Mouse (Mus musculus): ENCODE data around the gene Gnai2. TPM values are rescaled to one million over a fixed set of nuclear protein-coding genes. Genes with fewer than 3 reads are reported as not detected.

Gnai2 gene
- polyA plus RNA-seq, 1 experiment from 2014 or later: 299 TPM

DNA sequence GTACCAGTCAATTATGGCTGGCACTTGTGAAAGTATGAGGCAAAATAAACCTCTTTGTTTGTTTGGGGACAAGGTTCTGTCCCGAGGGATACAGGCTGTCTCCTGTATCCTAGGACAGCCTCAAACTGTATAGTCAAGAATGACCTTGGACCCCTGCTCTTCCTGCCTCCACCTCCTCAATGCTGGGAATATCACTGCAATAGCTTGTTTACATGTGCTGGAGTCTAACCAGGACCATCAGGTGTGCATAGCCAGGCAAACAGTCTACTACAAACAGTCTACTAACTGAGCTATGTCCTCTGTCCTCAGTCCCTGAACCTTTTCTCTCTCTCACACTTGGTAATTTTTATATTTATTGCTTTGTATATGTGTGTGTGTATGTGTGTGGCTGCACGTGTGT is 18.3 kb upstream of the Gnai2 start:
- 94% methylated on average over 2 of the region's 2 CpGs for WGBS

GRCm38 (mm10) chr9:107650708-107651481 is 15.7 kb upstream of the Gnai2 start:
- no peak overlapping the region for H3K4me2 ChIP-seq
- H3K36me3 ChIP-seq (replicated peaks): no peaks in the 10 kb centered on the region
- H3K9me3 ChIP-seq: no peaks in the 10 kb centered on the region
- WGBS: 17% methylated on average over 12 of the region's 12 CpGs
- H3K9ac ChIP-seq: no peak overlapping the region
- no peaks in the 10 kb centered on the region for H3K27me3 ChIP-seq (replicated peaks)
- peak; percentile 77 for ATAC-seq (replicated peaks)
- peaks cover 16% of the 10 kb centered on the region for H3K4me1 ChIP-seq
- H3K4me3 ChIP-seq: no peak overlapping the region
- peak overlapping the region; percentile 57 for H3K27ac ChIP-seq

More for the DNA sequence above, 18.3 kb upstream of the Gnai2 start:
- H3K4me1 ChIP-seq: peaks cover 19% of the 10 kb centered on the region
- no peaks in the 10 kb centered on the region for H3K9me3 ChIP-seq
- no peak overlapping the region for H3K27ac ChIP-seq
- H3K4me3 ChIP-seq: no peak overlapping the region
- no peak overlapping the region for H3K9ac ChIP-seq
- no peaks in the 10 kb centered on the region for H3K27me3 ChIP-seq (replicated peaks)
- no peaks in the 10 kb centered on the region for H3K36me3 ChIP-seq (replicated peaks)
- ATAC-seq (replicated peaks): no peak
- no peak overlapping the region for H3K4me2 ChIP-seq

DNA sequence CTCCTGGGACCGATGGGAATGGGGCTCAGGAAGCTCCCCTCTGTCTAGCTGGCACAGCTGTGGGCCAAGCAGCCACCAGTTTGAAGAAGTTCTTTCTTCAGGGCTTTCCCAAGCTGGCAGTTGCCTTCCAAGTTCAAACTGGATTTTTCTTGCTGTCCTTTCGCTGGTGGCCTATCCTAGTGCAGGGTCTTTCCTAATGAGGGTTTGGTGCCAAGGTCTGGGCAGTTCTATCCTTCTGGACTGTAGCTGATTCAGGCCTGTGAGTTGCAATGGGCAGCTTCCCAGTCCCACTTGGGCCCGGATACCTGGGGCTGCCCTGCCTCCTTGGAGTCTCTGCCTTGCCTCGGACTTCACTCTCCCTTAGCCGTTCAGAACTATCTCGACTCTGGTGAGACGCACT is 15.1 kb upstream of the Gnai2 start:
- 64% methylated on average over 7 of the region's 7 CpGs for WGBS
- Histone ChIP-seq H3K9me3 (no peaks in the 10 kb centered on the region), H3K4me1 (peaks cover 19% of the 10 kb centered on the region), H3K4me2 (no peak overlapping the region), H3K27me3 (replicated peaks) (no peaks in the 10 kb centered on the region), H3K4me3 (no peak overlapping the region), H3K27ac (peak overlapping the region; percentile 57), H3K36me3 (replicated peaks) (no peaks in the 10 kb centered on the region), H3K9ac (no peak overlapping the region)
- no peak for ATAC-seq (replicated peaks)

- peaks cover 31% of the 10 kb centered on the region for H3K4me1 ChIP-seq
- H3K36me3 ChIP-seq (replicated peaks): no peaks in the 10 kb centered on the region
- no peak overlapping the region for H3K4me3 ChIP-seq
- ATAC-seq (replicated peaks): no peak
- no peaks in the 10 kb centered on the region for H3K27me3 ChIP-seq (replicated peaks)
- 83% methylated on average over 3 of the region's 3 CpGs for WGBS
- no peak overlapping the region for H3K9ac ChIP-seq
- H3K9me3 ChIP-seq: no peaks in the 10 kb centered on the region
- H3K27ac ChIP-seq: no peak overlapping the region
- H3K4me2 ChIP-seq: no peak overlapping the region
These were observed 13.6 kb upstream of the Gnai2 start for GRCm38 (mm10) chr9:107648767-107649166.

GRCm38 (mm10) chr9:107646975-107647374 is 11.8 kb upstream of the Gnai2 start:
- H3K27ac ChIP-seq: no peak overlapping the region
- no peak overlapping the region for H3K4me2 ChIP-seq
- no peak overlapping the region for H3K4me3 ChIP-seq
- H3K9ac ChIP-seq: no peak overlapping the region
- no peaks in the 10 kb centered on the region for H3K27me3 ChIP-seq (replicated peaks)
- H3K36me3 ChIP-seq (replicated peaks): no peaks in the 10 kb centered on the region
- WGBS: 82% methylated on average over 6 of the region's 6 CpGs
- peaks cover 31% of the 10 kb centered on the region for H3K4me1 ChIP-seq
- no peak for ATAC-seq (replicated peaks)
- H3K9me3 ChIP-seq: no peaks in the 10 kb centered on the region

DNA sequence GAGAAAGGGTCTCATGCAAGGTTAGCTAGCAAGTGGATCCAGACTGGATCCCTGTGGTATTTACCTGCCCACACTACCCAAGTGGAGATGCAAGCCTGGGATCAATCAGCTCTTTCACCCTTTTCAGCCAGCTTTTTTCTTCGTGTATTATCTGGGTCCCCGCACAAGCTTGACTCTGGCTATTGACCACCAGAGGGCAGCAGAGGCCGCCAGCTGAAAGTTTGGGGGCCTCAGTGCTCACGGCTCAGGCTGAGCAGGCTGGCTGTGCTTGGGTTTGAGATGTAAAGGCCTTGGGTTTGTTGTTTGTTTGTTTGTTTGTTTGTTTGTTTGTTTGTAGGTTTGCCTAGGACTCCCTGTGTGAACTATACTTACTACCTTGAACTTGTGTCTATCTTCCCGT is 10.4 kb upstream of the Gnai2 start:
- Histone ChIP-seq H3K4me1 (peaks cover 22% of the 10 kb centered on the region), H3K9ac (0 out of 2 replicates have a peak overlapping the region, but pooled peaks have one; percentile 19), H3K9me3 (no peaks in the 10 kb centered on the region), H3K4me2 (no peak overlapping the region), H3K27me3 (replicated peaks) (no peaks in the 10 kb centered on the region), H3K4me3 (no peak overlapping the region), H3K27ac (no peak overlapping the region), H3K36me3 (replicated peaks) (no peaks in the 10 kb centered on the region)
- peak; percentile 57 for ATAC-seq (replicated peaks)
- 10% methylated on average over 5 of the region's 5 CpGs for WGBS

- no peak overlapping the region for H3K27ac ChIP-seq
- H3K9ac ChIP-seq: peak overlapping the region; percentile 35; the same call in 1 of the 2 replicates
- H3K9me3 ChIP-seq: no peaks in the 10 kb centered on the region
- no peaks in the 10 kb centered on the region for H3K27me3 ChIP-seq (replicated peaks)
- no peaks in the 10 kb centered on the region for H3K36me3 ChIP-seq (replicated peaks)
- peaks cover 18% of the 10 kb centered on the region for H3K4me1 ChIP-seq
- H3K4me2 ChIP-seq: peak overlapping the region; percentile 63
- WGBS: 51% methylated on average over 7 of the region's 7 CpGs
- ATAC-seq (replicated peaks): peak; percentile 9; the same call in 1 of the 2 replicates
- H3K4me3 ChIP-seq: peak overlapping the region; percentile 37; the same call in 1 of the 2 replicates
These were observed 10.0 kb upstream of the Gnai2 start for GRCm38 (mm10) chr9:107645153-107645510.

DNA sequence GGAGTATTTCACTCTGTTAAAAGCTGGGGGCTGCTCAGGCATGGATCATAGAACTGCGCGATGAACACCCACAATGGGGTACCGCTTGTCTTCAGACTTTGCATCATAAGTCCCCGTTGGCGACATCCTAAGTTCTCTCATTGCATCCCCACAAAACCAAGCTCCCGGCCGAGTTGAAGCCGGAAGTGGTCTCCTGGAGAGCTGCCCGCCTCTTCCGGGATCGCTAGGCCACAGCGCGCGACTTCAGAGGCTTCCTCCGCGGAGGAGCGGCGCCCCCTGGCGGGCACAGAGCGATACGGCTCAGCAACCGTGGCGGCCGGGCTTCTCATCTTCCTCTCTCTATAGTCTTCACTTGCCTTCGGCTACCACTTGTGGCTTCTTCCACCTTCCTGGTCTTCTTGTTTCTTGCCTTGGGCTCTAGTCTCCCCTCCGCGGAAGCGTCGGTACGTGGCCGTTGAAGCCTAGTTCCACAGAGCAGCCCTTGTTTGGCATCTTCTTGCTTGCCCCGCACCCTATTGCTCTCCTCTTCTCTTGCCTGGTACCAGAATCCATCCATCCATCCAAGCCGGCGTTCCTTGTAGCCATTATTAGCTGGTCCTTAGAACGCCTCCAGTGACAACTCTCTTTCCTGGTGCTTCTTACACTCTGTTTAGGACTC is 9.5 kb upstream of the Gnai2 start:
- 3% methylated on average over 35 of the region's 35 CpGs for WGBS

DNA sequence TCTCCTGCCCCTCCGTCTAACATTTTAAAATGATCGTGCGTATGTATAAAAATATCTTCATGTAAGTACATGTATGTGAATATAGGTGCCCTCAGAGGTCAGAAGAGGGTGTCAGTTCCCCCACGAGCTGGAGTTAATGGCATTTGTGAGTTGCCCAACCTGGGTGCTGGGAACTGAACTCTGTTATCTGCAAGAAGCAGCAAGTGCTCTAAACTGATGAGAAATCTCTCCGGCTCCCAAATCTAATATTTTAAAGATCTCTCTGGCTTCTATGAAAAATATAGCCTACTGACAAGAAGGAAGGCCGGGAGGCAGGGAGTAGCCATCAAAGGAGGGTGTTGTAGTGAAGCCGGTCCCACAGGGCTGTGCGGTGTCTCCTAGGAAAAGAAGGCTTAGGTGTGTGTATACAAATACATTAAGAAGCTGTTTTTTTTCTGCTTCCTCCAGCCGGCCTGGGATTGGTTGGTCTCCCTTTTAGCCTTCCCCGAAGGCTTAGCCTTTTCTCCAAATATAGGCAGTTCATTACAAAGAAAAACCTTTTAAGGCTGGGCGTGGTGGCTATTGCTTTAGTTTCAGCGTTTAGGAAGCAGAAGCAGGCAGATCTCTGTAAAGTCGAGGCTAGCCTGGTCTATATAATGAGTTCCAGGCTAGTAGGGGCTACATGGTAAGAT is 8.5 kb upstream of the Gnai2 start:
- Histone ChIP-seq H3K9me3 (no peaks in the 10 kb centered on the region), H3K4me1 (peaks cover 16% of the 10 kb centered on the region), H3K36me3 (replicated peaks) (no peaks in the 10 kb centered on the region), H3K4me3 (no peak overlapping the region), H3K27ac (no peak overlapping the region), H3K4me2 (peak overlapping the region; percentile 63), H3K27me3 (replicated peaks) (no peaks in the 10 kb centered on the region), H3K9ac (no peak overlapping the region)
- WGBS: 93% methylated on average over 13 of the region's 13 CpGs
- no peak for ATAC-seq (replicated peaks)

More for the DNA sequence above, 9.5 kb upstream of the Gnai2 start:
- Histone ChIP-seq H3K9ac (peak overlapping the region; percentile 35), H3K4me2 (peak overlapping the region; percentile 63), H3K4me3 (peak overlapping the region; percentile 37), H3K9me3 (no peaks in the 10 kb centered on the region), H3K27ac (peak overlapping the region; percentile 54; the same call in 1 of the 2 replicates), H3K27me3 (replicated peaks) (no peaks in the 10 kb centered on the region), H3K4me1 (peaks cover 16% of the 10 kb centered on the region), H3K36me3 (replicated peaks) (no peaks in the 10 kb centered on the region)
- peak; percentile 81 for ATAC-seq (replicated peaks)

DNA sequence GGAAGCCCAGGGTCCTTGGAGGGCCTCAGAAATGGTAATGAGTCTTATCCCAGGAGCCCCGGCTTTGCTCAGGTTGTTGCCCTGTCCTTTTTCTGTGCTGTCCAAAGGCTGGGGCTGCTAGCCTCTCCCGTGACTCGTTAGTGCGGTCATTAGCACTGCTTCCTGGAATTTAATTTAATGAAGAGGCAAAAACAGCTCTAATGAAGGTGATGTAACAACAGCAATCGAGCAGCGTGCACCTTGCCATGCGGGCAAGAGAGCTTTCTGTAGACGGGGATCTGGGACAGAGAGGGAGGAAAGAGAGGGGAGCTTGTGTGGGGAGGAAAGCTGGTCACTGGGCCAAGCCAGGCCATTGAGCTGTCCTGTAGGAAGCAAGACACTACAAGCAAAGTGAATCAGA is 6.5 kb upstream of the Gnai2 start:
- Histone ChIP-seq H3K4me3 (no peak overlapping the region), H3K4me2 (no peak overlapping the region), H3K27me3 (replicated peaks) (no peaks in the 10 kb centered on the region), H3K4me1 (peaks cover 28% of the 10 kb centered on the region), H3K27ac (no peak overlapping the region), H3K9ac (no peak overlapping the region), H3K36me3 (replicated peaks) (no peaks in the 10 kb centered on the region), H3K9me3 (no peaks in the 10 kb centered on the region)
- WGBS: 36% methylated on average over 8 of the region's 8 CpGs
- no peak for ATAC-seq (replicated peaks)

GRCm38 (mm10) chr9:107640257-107640772 is 5.1 kb upstream of the Gnai2 start:
- no peak overlapping the region for H3K27ac ChIP-seq
- 42% methylated on average over 8 of the region's 8 CpGs for WGBS

GRCm38 (mm10) chr9:107637070-107637469 is 1.9 kb upstream of the Gnai2 start:
- Histone ChIP-seq H3K27me3 (replicated peaks) (no peaks in the 10 kb centered on the region), H3K9ac (no peak overlapping the region; the same call in 1 of the 2 replicates), H3K4me3 (no peak overlapping the region), H3K27ac (peak overlapping the region; percentile 80), H3K4me1 (peaks cover 50% of the 10 kb centered on the region), H3K36me3 (replicated peaks) (no peaks in the 10 kb centered on the region), H3K9me3 (no peaks in the 10 kb centered on the region), H3K4me2 (peak overlapping the region; percentile 33; the same call in 1 of the 2 replicates)
- 2% methylated on average over 7 of the region's 7 CpGs for WGBS
- ATAC-seq (replicated peaks): peak; percentile 44

More at GRCm38 (mm10) chr9:107640257-107640772, 5.1 kb upstream of the Gnai2 start:
- Histone ChIP-seq H3K9ac (no peak overlapping the region), H3K4me3 (no peak overlapping the region), H3K9me3 (no peaks in the 10 kb centered on the region), H3K27me3 (replicated peaks) (no peaks in the 10 kb centered on the region), H3K36me3 (replicated peaks) (no peaks in the 10 kb centered on the region), H3K4me2 (no peak overlapping the region), H3K4me1 (peaks cover 37% of the 10 kb centered on the region)
- ATAC-seq (replicated peaks): no peak

All from midbrain, embryonic 15.5 days (tissue).